Comparison of ENCODE assay signal across 23 mouse cellular contexts in the genomic region with DNA sequence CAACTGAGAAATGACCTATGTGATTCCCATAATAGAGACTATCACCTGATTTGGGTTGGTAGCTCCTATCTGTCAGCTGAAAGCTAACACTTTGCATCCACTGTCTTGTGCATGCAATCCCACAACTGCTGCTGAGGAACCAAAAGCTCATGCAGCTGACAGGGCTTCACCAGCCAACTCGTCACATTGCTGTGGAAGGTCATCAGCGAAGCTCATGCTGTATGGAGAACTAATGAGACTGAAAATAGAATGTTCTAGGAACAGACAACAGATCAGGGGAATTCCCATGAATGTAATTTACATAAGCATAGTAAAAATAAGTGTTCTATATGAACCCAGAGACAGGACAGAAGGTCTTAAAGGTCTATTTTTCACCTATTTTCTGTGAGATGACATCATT.
DNase-seq lines count a peak whose midpoint lies in the region; ATAC-seq and TF ChIP-seq lines count a peak whose summit lies in the region.
"Had no signal": no experiment of that assay in that cellular context is flagged by ENCODE, and none has a peak within 500 bp of the region (broad histone marks: within the 10 kb centered on the region; RNA-seq: fewer than 3 reads in every experiment).

No protein-coding gene starts in this region.

- no peak overlapping the region for H3K4me3 ChIP-seq in heart, embryonic 10.5 days
- no peak overlapping the region for H3K4me3 ChIP-seq in bone marrow macrophage, adult 2 months (ENCODE audit: insufficient read depth, low read length)
- H3K4me3 ChIP-seq: forebrain, embryonic 13.5 days; intestine, embryonic 15.5 days; layer of hippocampus, adult 2 months; limb, embryonic 12.5 days; midbrain, embryonic 12.5 days; neural tube, embryonic 15.5 days; stomach, embryonic 15.5 days had no signal

- no peaks in the 10 kb centered on the region for H3K36me3 ChIP-seq in heart, embryonic 10.5 days
- H3K36me3 ChIP-seq: intestine, embryonic 15.5 days; limb, embryonic 12.5 days; midbrain, embryonic 12.5 days; neural tube, embryonic 15.5 days; stomach, embryonic 15.5 days had no signal

- H3K27me3 ChIP-seq in heart, embryonic 10.5 days (ENCODE audit: insufficient read depth, poor library complexity, severe bottlenecking) = no peaks in the 10 kb centered on the region
- H3K27me3 ChIP-seq: forebrain, embryonic 13.5 days; intestine, embryonic 15.5 days; limb, embryonic 12.5 days; midbrain, embryonic 12.5 days; neural tube, embryonic 15.5 days; stomach, embryonic 15.5 days had no signal

- no peak for TF ChIP-seq POLR2A in bone marrow macrophage, adult 2 months (IDR thresholded peaks at IDR 0.05; ENCODE audit: borderline replicate concordance, low read depth, low read length)

- no peak for TF ChIP-seq CTCF in bone marrow macrophage, adult 2 months (IDR thresholded peaks at IDR 0.05; ENCODE audit: low read depth, low read length)

- peak; percentile 85 for ATAC-seq in inflammation-experienced regulatory T-cells, adult 6 months
- ATAC-seq: forebrain, embryonic 13.5 days; intestine, embryonic 15.5 days; liver, postnatal 0 days had no signal

- H3K9me3 ChIP-seq in heart, embryonic 10.5 days = no peaks in the 10 kb centered on the region
- H3K9me3 ChIP-seq: forebrain, embryonic 13.5 days; intestine, embryonic 15.5 days; limb, embryonic 12.5 days; midbrain, embryonic 12.5 days; neural tube, embryonic 15.5 days; stomach, embryonic 15.5 days had no signal

- peak; percentile 27 to 33 for DNase-seq in heart, adult 18-20 months
- DNase-seq in heart, embryonic 10.5 days (ENCODE audit: low spot score) = no peak
- peak; percentile 39 to 46 for DNase-seq in B cell, adult 2 months
- no peak for DNase-seq in kidney, postnatal 10 days
- no peak for DNase-seq in cerebellum, postnatal 10 days
- DNase-seq: adrenal gland, adult 8-10 months; cerebellum, adult 2 months; kidney, adult 8-10 months; kidney, postnatal 25 days; layer of hippocampus, postnatal 36 days; liver, postnatal 0 days; lung, postnatal 14 days; thymus, postnatal 4 days had no signal

- no peak overlapping the region for H3K27ac ChIP-seq in heart, embryonic 10.5 days
- peak overlapping the region; percentile 65 for H3K27ac ChIP-seq in bone marrow macrophage, adult 2 months (ENCODE audit: insufficient read depth, low read depth, low read length)
- H3K27ac ChIP-seq: forebrain, embryonic 13.5 days; hindbrain, embryonic 14.5 days; intestine, embryonic 15.5 days; layer of hippocampus, adult 2 months; limb, embryonic 12.5 days; midbrain, embryonic 12.5 days; neural tube, embryonic 15.5 days; stomach, embryonic 15.5 days had no signal

- 60% methylated on average over 2 of the region's 2 CpGs for WGBS in heart, embryonic 10.5 days

- no peaks in the 10 kb centered on the region for H3K4me1 ChIP-seq in heart, embryonic 10.5 days
- peaks cover 13% of the 10 kb centered on the region for H3K4me1 ChIP-seq in bone marrow macrophage, adult 2 months (ENCODE audit: control insufficient read depth, insufficient read depth, low read length)
- H3K4me1 ChIP-seq: forebrain, embryonic 13.5 days; intestine, embryonic 15.5 days; limb, embryonic 12.5 days; midbrain, embryonic 12.5 days; neural tube, embryonic 15.5 days; stomach, embryonic 15.5 days had no signal

Comparison
In these comparisons a context has a peak if more than half of its experiments do, and no peak if none do; other contexts are left out.
1. DNase-seq: peak in heart, adult 18-20 months (2 of 2) and B cell, adult 2 months (2 of 2); none in heart, embryonic 10.5 days (single experiment), kidney, postnatal 10 days (single experiment) and cerebellum, postnatal 10 days (0 of 2).